Mouse (Mus musculus) liver, embryonic 14 days (tissue): ENCODE measurements around the gene Gm19345. TPM values are rescaled to one million over a fixed set of nuclear protein-coding genes. Genes with fewer than 3 reads are reported as not detected.

Source experiments
- polyA plus RNA-seq: library from polyadenylated mRNA; depleted of rRNA; stranded (reverse); fragments of >200 nt; gene quantifications from 2 replicates; pipeline ENCODE4 v1.2.3, GENCODE M21; 2012; rRNA removed

Gm19345 gene
- 0.03 TPM in 1 of 2 replicates, not detected in the other for polyA plus RNA-seq

GRCm38 (mm10) chr7:19851858-19852570, at the start of gene Gm19345:
Gene Gm19345, plus strand, starts transcription at chr7:19852003.

GRCm38 (mm10) chr7:19822604-19823058, 29.2 kb upstream of the Gm19345 start, which contains the start of gene Bcl3:
Gene Bcl3, minus strand, starts transcription at chr7:19822770.

GRCm38 (mm10) chr7:19861199-19861598, 9.4 kb downstream of the Gm19345 start, which contains the start of gene Ceacam16:
Gene Ceacam16, minus strand, starts transcription at chr7:19861299.

GRCm38 (mm10) chr7:19887849-19888248, 36.0 kb downstream of the Gm19345 start, which contains the start of gene Ceacam19:
Gene Ceacam19, minus strand, starts transcription at chr7:19887965.

Other genes with a start within 250 kb of the Gm19345 start
- 19.1 and 20.8 TPM in 2 replicates for gene Clasrp, start 247.5 kb upstream of the Gm19345 start, polyA plus RNA-seq
- 1.3 and 1.5 TPM in 2 replicates for gene Relb, start 222.6 kb upstream of the Gm19345 start, polyA plus RNA-seq
- gene Clptm1, start 187.0 kb upstream of the Gm19345 start, polyA plus RNA-seq: 19.1 and 22.8 TPM in 2 replicates
- 439 and 482 TPM in 2 replicates for gene Apoc2, start 174.1 kb upstream of the Gm19345 start, polyA plus RNA-seq
- gene Gm44805, start 170.6 kb upstream of the Gm19345 start, polyA plus RNA-seq: 2.8 and 3.9 TPM in 2 replicates
- 77.5 and 93.8 TPM in 2 replicates for gene Apoc4, start 170.5 kb upstream of the Gm19345 start, polyA plus RNA-seq
- gene Apoc1, start 159.3 kb upstream of the Gm19345 start, polyA plus RNA-seq: 191 and 192 TPM in 2 replicates
- 2,192 and 2,254 TPM in 2 replicates for gene Apoe, start 152.8 kb upstream of the Gm19345 start, polyA plus RNA-seq
- gene Tomm40, start 136.6 kb upstream of the Gm19345 start, polyA plus RNA-seq: 46.5 and 58.9 TPM in 2 replicates
- 7.6 and 8.0 TPM in 2 replicates for gene Nectin2, start 101.5 kb upstream of the Gm19345 start, polyA plus RNA-seq
- gene Bcam, start 81.0 kb upstream of the Gm19345 start, polyA plus RNA-seq: 5.7 and 6.1 TPM in 2 replicates
- 0.78 and 0.98 TPM in 2 replicates for gene Cblc, start 55.2 kb upstream of the Gm19345 start, polyA plus RNA-seq
- gene Bcl3, start 29.2 kb upstream of the Gm19345 start, polyA plus RNA-seq: 2.6 TPM in 2 replicates
- 0.01 and 0.02 TPM in 2 replicates for gene Ceacam16, start 9.3 kb downstream of the Gm19345 start, polyA plus RNA-seq
- 0.01 TPM in 1 of 2 replicates, not detected in the other for gene Ceacam19, start 36.0 kb downstream of the Gm19345 start, polyA plus RNA-seq
- gene Pvr, start 69.2 kb downstream of the Gm19345 start, polyA plus RNA-seq: 2.3 TPM in 2 replicates
- gene Igsf23, start 98.8 kb downstream of the Gm19345 start, polyA plus RNA-seq: 0.09 and 0.12 TPM in 2 replicates
- not detected in 2 replicates for gene Ceacam20, start 113.4 kb downstream of the Gm19345 start, polyA plus RNA-seq
- gene Nlrp9b, start 139.5 kb downstream of the Gm19345 start, polyA plus RNA-seq: not detected in 2 replicates
- not detected in 2 replicates for gene Vmn1r91, start 247.7 kb downstream of the Gm19345 start, polyA plus RNA-seq